Mouse (Mus musculus) midbrain, embryonic 11.5 days (tissue): ENCODE measurements around the gene Tnik. TPM values are rescaled to one million over a fixed set of nuclear protein-coding genes. Genes with fewer than 3 reads are reported as not detected.

Experiments used
- ATAC-seq: fragments of 200-750 bp; cut with Nextera tagmentation; 2 replicates; pipeline ENCODE4 v1.8.0; 2017; ENCODE audit warnings: moderate TSS enrichment, moderate library complexity; ENCODE audit not compliant: low FRiP score
- DNase-seq: peaks from one replicate; pipeline ENCODE4 v3.0.0; 2015; ENCODE audit warnings: low spot score; ENCODE audit errors: missing footprints
- H3K27ac ChIP-seq: fragments of 300-500 bp; sonication (generic); 2 replicates; pipeline ENCODE4 v1.5.1; 2014; ENCODE audit warnings: low read depth, low read length
- H3K27me3 ChIP-seq: fragments of 300-500 bp; sonication (generic); 2 replicates; pipeline ENCODE4 v1.6.1; 2014; ENCODE audit warnings: mild to moderate bottlenecking, low read length, moderate library complexity, mixed read lengths; ENCODE audit not compliant: control insufficient read depth, insufficient read depth
- H3K36me3 ChIP-seq: fragments of 300-500 bp; sonication (generic); 2 replicates; pipeline ENCODE4 v1.6.1; 2014; ENCODE audit warnings: mild to moderate bottlenecking, low read length, moderate library complexity, mixed read lengths; ENCODE audit not compliant: control insufficient read depth, insufficient read depth
- H3K4me1 ChIP-seq: fragments of 300-500 bp; sonication (generic); 2 replicates; pipeline ENCODE4 v1.6.1; 2014; ENCODE audit warnings: low read length; ENCODE audit not compliant: control insufficient read depth, insufficient read depth
- H3K4me2 ChIP-seq: fragments of 300-500 bp; sonication (generic); 2 replicates; pipeline ENCODE4 v1.6.1; 2014; ENCODE audit warnings: mild to moderate bottlenecking, moderate library complexity
- H3K4me3 ChIP-seq: fragments of 300-500 bp; sonication (generic); 2 replicates; pipeline ENCODE4 v1.5.1; 2014; ENCODE audit warnings: low read depth, low read length
- H3K9ac ChIP-seq: fragments of 300-500 bp; sonication (generic); 2 replicates; pipeline ENCODE4 v1.6.1; 2014; ENCODE audit warnings: low read length
- H3K9me3 ChIP-seq: fragments of 300-500 bp; sonication (generic); 2 replicates; pipeline ENCODE4 v1.6.1; 2016; ENCODE audit warnings: low read length; ENCODE audit not compliant: control insufficient read depth
- WGBS: fragments of 180-500 bp; shearing (Covaris S2); extraction: QIAGEN DNeasy Blood & Tissue Kit; methylation state at CpG from one replicate; pipeline ENCODE4 v1.1.7; 2014; 5-methylcytosine and 5-hydroxymethylcytosine counted together
- polyA plus RNA-seq: library from polyadenylated mRNA; unstranded; fragments of >200 nt; fragmentation: Nextera tagmentation; extraction: Ambion mirVana; gene quantifications from 2 replicates; pipeline ENCODE4 v1.2.1, GENCODE M21; 2014

The Tnik gene
- polyA plus RNA-seq, 1 experiment from 2014 or later = 21.2 TPM

DNA sequence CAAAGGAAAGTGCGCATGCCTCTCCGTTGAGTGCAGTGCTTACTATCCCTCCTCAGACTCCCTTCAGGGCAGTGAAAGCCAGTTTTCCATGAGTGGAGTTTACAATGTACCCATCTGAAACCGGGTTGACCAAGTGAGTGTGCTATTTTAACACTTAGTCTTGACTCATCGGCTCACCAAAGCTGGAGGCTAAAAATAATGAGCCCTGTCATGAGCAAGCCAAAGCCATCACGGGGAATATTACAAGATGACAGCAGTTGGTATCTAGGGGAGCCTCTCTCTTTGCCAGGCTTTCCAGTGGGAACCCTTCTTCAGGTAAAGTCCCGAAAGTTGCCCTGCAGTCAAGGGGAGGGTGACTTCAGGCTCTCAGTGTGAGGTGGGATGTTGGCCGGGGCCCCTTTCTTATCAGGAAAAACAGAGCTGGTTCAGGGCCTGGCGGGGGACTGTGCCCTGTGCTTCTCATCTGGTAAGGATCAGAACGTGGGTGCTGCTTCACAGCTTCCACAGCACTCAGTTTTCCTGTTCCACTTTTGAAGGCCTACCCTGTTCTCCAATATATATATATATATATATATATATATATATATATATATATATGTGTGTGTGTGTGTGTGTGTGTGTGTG, 136.7 kb downstream of the Tnik start:
- H3K9me3 ChIP-seq = no peaks in the 10 kb centered on the region
- DNase-seq = no peak
- no peaks in the 10 kb centered on the region for H3K4me1 ChIP-seq
- H3K9ac ChIP-seq = no peak overlapping the region
- H3K27ac ChIP-seq = no peak overlapping the region
- WGBS = 90% methylated on average over 9 of the region's 9 CpGs
- no peak overlapping the region for H3K4me2 ChIP-seq
- ATAC-seq = no peak
- no peaks in the 10 kb centered on the region for H3K36me3 ChIP-seq
- H3K4me3 ChIP-seq = no peak overlapping the region
- H3K27me3 ChIP-seq = no peaks in the 10 kb centered on the region

DNA sequence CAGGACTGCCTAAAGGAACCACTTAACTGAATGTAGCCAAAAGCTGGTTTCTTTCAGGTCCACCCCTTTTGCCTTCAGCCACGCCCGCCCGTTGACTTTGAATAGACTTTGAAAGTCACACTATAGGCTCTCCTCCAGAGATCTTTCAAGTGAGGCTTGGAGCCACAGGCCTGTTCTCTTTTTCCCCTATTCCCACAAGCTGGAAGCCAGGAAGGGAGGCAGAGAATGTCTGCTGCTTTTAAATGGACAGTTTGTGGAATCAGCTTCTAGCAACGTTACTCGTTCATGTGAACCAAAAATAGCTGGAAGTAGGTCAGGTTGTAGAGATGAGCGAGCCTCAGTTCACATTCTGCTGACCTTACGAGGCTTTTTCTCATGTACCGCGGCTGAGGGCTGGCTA, 138.3 kb downstream of the Tnik start:
- Histone ChIP-seq H3K27me3 (no peaks in the 10 kb centered on the region), H3K4me3 (no peak overlapping the region), H3K36me3 (no peaks in the 10 kb centered on the region), H3K4me2 (no peak overlapping the region), H3K9ac (no peak overlapping the region), H3K9me3 (no peaks in the 10 kb centered on the region), H3K4me1 (no peaks in the 10 kb centered on the region), H3K27ac (no peak overlapping the region)
- no peak for ATAC-seq
- DNase-seq = no peak
- 84% methylated on average over 9 of the region's 9 CpGs for WGBS

DNA sequence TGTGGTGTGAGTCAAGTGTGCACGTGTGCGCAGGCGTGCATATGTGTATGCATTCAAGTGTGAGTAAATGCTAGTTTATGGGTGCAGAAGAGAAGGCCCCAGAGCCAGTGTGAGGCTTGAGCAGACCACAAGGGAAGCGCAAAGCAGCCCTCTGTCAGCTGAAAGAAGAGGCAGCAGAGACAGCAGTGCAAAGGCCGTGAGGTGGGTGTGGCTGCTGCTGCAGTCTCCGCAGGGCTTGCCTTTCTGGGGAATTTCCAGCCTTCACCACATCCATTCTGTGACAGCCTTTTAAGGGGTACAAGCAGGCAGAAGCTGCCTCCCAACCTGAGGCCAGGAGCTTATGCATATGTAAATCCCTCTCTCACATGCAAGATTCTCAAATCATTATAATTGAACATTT, 139.2 kb downstream of the Tnik start:
- 57% methylated on average over 6 of the region's 6 CpGs for WGBS
- Histone ChIP-seq H3K27ac (no peak overlapping the region), H3K27me3 (no peaks in the 10 kb centered on the region), H3K36me3 (no peaks in the 10 kb centered on the region), H3K9ac (no peak overlapping the region), H3K4me3 (no peak overlapping the region), H3K4me1 (no peaks in the 10 kb centered on the region), H3K9me3 (no peaks in the 10 kb centered on the region), H3K4me2 (no peak overlapping the region)
- no peak for DNase-seq
- ATAC-seq = no peak

DNA sequence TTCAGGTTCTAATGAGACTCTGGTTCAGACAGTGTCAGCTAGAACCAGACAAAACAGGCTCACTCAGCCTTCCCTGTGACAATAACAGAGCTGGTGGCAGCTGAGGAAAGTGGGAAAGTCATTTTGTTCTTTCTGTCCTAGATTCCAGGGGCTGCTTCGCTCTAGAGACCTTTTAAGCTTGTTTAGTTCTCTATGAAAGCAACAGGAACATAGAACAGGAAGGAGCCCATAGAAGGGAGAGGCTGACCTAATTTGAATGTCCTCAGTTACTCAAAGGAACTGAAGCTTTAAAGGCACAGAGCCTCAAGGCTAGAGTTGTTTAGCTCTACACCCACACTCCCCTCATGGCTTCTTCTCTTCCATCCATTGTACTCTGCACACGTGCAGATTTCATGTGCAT, 142.4 kb downstream of the Tnik start:
- H3K9ac ChIP-seq = no peak overlapping the region
- WGBS = 72% methylated on average over 2 of the region's 2 CpGs
- no peak overlapping the region for H3K4me3 ChIP-seq
- H3K4me2 ChIP-seq = no peak overlapping the region
- H3K36me3 ChIP-seq = no peaks in the 10 kb centered on the region
- H3K27ac ChIP-seq = no peak overlapping the region
- DNase-seq = no peak
- no peaks in the 10 kb centered on the region for H3K9me3 ChIP-seq
- ATAC-seq = no peak
- H3K4me1 ChIP-seq = no peaks in the 10 kb centered on the region; the same call in 1 of the 2 replicates
- no peaks in the 10 kb centered on the region for H3K27me3 ChIP-seq

DNA sequence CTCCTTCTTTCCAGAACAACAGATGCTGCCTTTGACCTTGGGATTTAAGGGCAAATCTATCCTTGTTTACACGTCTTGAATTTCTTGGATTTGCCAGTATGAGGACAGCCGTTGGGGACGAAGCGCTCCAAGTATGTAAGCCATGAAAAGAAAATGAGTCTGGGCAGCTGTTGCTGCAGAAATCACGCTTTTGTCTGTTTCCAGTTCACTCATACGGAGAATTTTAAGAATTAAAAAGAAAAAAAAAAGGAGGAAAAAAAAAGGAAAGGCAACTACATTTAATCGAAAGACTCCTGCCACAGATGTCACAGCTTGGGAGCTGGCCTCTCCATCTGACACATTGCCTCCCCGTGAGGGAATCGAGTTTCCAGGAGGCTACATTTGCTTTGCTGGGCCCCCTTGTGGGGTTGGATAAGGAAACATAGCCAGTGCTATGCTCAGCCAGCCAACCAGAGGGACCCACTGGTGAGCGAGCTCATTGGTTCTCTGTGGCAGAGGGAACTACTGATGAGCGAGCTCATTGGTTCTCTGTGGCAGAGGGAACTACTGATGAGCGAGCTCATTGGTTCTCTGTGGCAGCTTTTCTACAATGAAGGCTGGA, 145.9 kb downstream of the Tnik start:
- ATAC-seq (peak; percentile 89), DNase-seq (peak; percentile 86)
- 57% methylated on average over 12 of the region's 12 CpGs for WGBS
- no peak overlapping the region for H3K9ac ChIP-seq
- H3K9me3 ChIP-seq = no peaks in the 10 kb centered on the region
- H3K27me3 ChIP-seq = no peaks in the 10 kb centered on the region
- H3K4me3 ChIP-seq = no peak overlapping the region
- H3K27ac ChIP-seq = 0 out of 2 replicates have a peak overlapping the region, but pooled peaks have one; percentile 3
- H3K4me1 ChIP-seq = no peaks in the 10 kb centered on the region; the same call in 1 of the 2 replicates
- H3K36me3 ChIP-seq = no peaks in the 10 kb centered on the region
- no peak overlapping the region for H3K4me2 ChIP-seq

DNA sequence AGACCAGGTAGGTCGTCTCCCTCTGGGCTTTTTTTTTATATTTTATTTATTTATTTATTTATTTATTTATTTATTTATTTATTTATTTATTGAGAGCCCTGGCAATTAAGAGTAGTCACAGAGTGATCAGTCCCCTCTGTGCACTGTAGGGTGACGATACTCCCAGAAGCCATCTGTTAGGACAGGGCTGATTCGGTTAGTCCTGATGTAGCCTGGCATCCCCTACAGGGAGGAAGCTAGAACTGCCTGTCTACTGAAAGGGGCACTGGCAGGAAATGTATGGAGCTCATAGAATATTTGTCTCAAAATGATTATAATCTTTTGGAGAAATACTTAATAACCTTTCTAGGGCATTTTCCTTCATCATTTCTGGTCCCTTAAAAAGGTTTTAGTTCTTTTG, 147.3 kb downstream of the Tnik start:
- Histone ChIP-seq H3K27me3 (no peaks in the 10 kb centered on the region), H3K4me2 (no peak overlapping the region), H3K9me3 (no peaks in the 10 kb centered on the region), H3K4me1 (no peaks in the 10 kb centered on the region; the same call in 1 of the 2 replicates), H3K36me3 (no peaks in the 10 kb centered on the region), H3K9ac (no peak overlapping the region), H3K27ac (no peak overlapping the region), H3K4me3 (no peak overlapping the region)
- 82% methylated on average over 3 of the region's 3 CpGs for WGBS
- DNase-seq = no peak
- ATAC-seq = no peak

DNA sequence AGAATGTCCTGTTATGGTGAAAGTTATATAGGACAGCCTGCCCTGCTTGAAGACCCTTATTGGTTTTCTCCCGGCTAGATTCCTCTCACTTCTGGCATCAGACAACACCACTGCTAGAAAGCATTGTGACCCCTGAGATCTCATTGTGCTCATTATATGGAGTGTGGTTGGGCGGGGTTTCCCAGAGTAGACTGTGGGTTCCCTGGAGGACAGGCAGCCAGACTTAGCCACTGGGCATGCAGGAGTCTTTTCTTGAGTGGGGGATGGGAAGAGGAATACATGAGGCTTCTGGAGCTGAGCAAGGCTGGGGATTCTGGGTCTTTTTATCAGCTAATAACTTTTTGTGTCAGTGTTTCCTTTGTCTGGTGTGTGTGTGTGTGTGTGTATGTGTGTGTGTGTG, 153.0 kb downstream of the Tnik start:
- no peak overlapping the region for H3K4me2 ChIP-seq
- ATAC-seq (peak; percentile 85), DNase-seq (no peak)
- peaks cover 10% of the 10 kb centered on the region; the same call in 1 of the 2 replicates for H3K4me1 ChIP-seq
- no peak overlapping the region for H3K27ac ChIP-seq
- no peaks in the 10 kb centered on the region for H3K27me3 ChIP-seq
- 24% methylated on average over 2 of the region's 2 CpGs for WGBS
- no peaks in the 10 kb centered on the region for H3K36me3 ChIP-seq
- no peak overlapping the region for H3K9ac ChIP-seq
- no peak overlapping the region for H3K4me3 ChIP-seq
- no peaks in the 10 kb centered on the region for H3K9me3 ChIP-seq

DNA sequence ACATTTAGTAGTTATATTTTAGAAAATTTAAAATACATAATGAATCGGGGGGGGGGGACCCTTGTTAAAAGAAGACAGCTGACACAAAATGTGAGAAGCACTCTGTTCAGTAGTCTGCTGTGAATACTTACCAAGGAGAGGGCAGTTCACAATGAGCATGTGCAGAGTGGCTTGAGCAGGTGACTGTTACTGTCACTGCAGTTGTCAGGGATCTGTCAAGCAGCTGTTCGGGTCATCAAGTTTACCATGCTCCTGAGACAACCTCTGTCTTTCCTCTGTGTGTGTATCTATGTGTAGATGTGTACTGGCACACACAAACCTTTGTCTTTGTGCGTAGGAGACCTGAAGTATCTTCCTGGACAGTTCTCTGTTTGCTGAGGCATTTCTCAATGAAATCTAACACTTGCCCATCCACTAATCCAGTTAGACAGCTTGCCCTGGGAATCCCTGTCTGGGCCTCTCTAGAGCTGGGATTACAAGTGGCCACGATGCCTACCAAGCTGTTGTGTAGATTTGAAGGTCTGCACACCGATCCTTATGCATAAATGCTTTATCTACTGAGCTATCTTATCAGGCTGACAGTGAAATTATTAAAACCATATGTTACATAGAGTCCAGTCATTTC, 154.2 kb downstream of the Tnik start:
- ATAC-seq (no peak), DNase-seq (no peak)
- no peaks in the 10 kb centered on the region for H3K36me3 ChIP-seq
- no peaks in the 10 kb centered on the region for H3K27me3 ChIP-seq
- H3K4me2 ChIP-seq = no peak overlapping the region
- H3K4me1 ChIP-seq = peaks cover 10% of the 10 kb centered on the region; the same call in 1 of the 2 replicates
- WGBS = 74% methylated on average over 5 of the region's 5 CpGs
- no peak overlapping the region for H3K9ac ChIP-seq
- no peaks in the 10 kb centered on the region for H3K9me3 ChIP-seq
- H3K27ac ChIP-seq = no peak overlapping the region
- H3K4me3 ChIP-seq = no peak overlapping the region

DNA sequence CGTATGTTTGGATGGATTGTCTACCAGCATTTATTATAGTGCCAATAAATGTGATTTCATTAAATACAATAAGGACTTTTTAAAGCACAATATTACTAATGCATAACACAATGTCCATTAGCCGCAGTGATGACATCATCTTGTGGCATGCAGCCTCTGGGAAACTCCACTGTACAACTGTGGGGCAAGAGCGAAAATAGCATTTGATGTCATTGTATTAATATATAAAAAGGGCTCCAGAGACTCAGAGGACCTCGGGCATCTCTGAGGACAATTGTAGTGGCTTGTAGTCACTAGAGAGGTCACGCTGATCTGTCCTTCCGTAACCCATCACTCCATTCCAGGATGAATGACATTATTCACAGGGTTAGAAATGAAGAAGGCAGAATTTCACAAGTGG, 157.2 kb downstream of the Tnik start:
- Histone ChIP-seq H3K9ac (no peak overlapping the region), H3K36me3 (no peaks in the 10 kb centered on the region), H3K4me1 (peaks cover 10% of the 10 kb centered on the region; the same call in 1 of the 2 replicates), H3K27me3 (no peaks in the 10 kb centered on the region), H3K27ac (no peak overlapping the region), H3K9me3 (no peaks in the 10 kb centered on the region), H3K4me3 (no peak overlapping the region), H3K4me2 (no peak overlapping the region)
- DNase-seq (no peak), ATAC-seq (no peak)
- 92% methylated on average over 6 of the region's 6 CpGs for WGBS
